Mouse (Mus musculus): Measurements from ENCODE around the gene Bmf.

DNA sequence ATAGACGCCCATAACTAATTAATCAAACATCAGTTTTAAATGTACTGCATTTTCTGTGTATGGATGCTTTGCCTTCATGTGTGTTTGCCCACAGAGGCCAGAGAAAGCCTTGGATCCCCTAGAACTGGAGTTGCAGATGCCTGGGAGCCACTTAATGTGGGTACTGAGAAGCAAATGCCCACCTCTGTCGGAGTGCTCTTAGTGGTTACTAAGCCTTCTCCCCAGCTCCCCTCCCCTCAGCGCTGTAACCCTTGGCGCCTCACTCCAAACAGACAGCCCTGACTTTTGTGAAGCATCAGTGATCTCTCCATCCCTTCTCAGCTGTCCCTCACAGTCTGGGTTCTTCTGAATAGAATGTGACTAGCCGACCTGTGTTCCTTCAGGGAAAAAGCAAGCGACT, 51.0 kb downstream of the Bmf start:
- TF ChIP-seq CTCF (IDR thresholded peaks at IDR 0.05; ENCODE audit: borderline replicate concordance, insufficient read depth, low read length) (no peak), POLR2A (IDR thresholded peaks at IDR 0.05; ENCODE audit: low read depth, low read length) (no peak)

Data from embryonic fibroblast, embryonic 13.5 days (primary cell).